Mouse (Mus musculus) frontal cortex, adult (tissue): Measurements from ENCODE around the gene Wee2.

Source experiments
- ATAC-seq: cut with Nextera tagmentation; 2 replicates; pipeline ENCODE4 v1.9.2; 2017; ENCODE audit warnings: mild to moderate bottlenecking, moderate library complexity, mixed read lengths; ENCODE audit not compliant: low TSS enrichment

The Wee2 gene

GRCm38 (mm10) chr6:40435151-40436046 is 3.5 kb upstream of the Wee2 start:
- peak; percentile 40 for ATAC-seq

GRCm38 (mm10) chr6:40436047-40436483 is 2.8 kb upstream of the Wee2 start, which contains the start of gene E330009J07Rik:
TSS of gene E330009J07Rik (minus strand) at chr6:40436135.
- ATAC-seq: peak; percentile 69

GRCm38 (mm10) chr6:40439731-40440130 is 843 bp downstream of the Wee2 start:
- no peak for ATAC-seq

- ATAC-seq: no peak
Observed at GRCm38 (mm10) chr6:40441276-40441675, 2.4 kb downstream of the Wee2 start.

GRCm38 (mm10) chr6:40441755-40442154 is 2.9 kb downstream of the Wee2 start:
- ATAC-seq: no peak

- ATAC-seq: no peak
Observed at GRCm38 (mm10) chr6:40443281-40443928, 4.5 kb downstream of the Wee2 start.

- no peak for ATAC-seq
Observed at GRCm38 (mm10) chr6:40448626-40449025, 9.7 kb downstream of the Wee2 start.

- no peak for ATAC-seq
Observed at GRCm38 (mm10) chr6:40454436-40455041, 15.7 kb downstream of the Wee2 start.

GRCm38 (mm10) chr6:40465710-40466109 is 26.8 kb downstream of the Wee2 start:
- ATAC-seq: no peak

- peak; percentile 99 for ATAC-seq
Observed at GRCm38 (mm10) chr6:40470916-40471719, 32.2 kb downstream of the Wee2 start, which contains the start of gene Ssbp1. TSS of gene Ssbp1 (plus strand) at chr6:40471352.

- 0 out of 2 replicates have a peak, but pooled peaks have one; percentile 4 for ATAC-seq
Observed at GRCm38 (mm10) chr6:40471720-40472010, 32.8 kb downstream of the Wee2 start.

- no peak for ATAC-seq
Observed at GRCm38 (mm10) chr6:40476132-40476531, 37.2 kb downstream of the Wee2 start.

GRCm38 (mm10) chr6:40479705-40480104 is 40.8 kb downstream of the Wee2 start:
- ATAC-seq: no peak

- peak; percentile 90 for ATAC-seq
Observed at GRCm38 (mm10) chr6:40482318-40482717, 43.4 kb downstream of the Wee2 start.

GRCm38 (mm10) chr6:40490933-40491332 is 52.0 kb downstream of the Wee2 start, which contains the start of gene Tas2r137:
TSS of gene Tas2r137 (plus strand) at chr6:40491233.
- no peak for ATAC-seq

GRCm38 (mm10) chr6:40493229-40493628 is 54.3 kb downstream of the Wee2 start, which contains the start of gene Tas2r108:
TSS of gene Tas2r108 (plus strand) at chr6:40493529.
- no peak for ATAC-seq
